Mouse (Mus musculus) bone marrow macrophage, adult 2 months (primary cell): ENCODE data around the gene Fut11.

Experiments
- CTCF ChIP-seq: IDR thresholded peaks from 2 replicates; pipeline ENCODE4 v1.5.1; 2012; ENCODE audit warnings: low read depth, mild to moderate bottlenecking, low read length, moderate library complexity
- POLR2A ChIP-seq: IDR thresholded peaks from 2 replicates; pipeline ENCODE4 v1.6.1; 2012; ENCODE audit warnings: mild to moderate bottlenecking, low read depth, low read length, borderline replicate concordance

GRCm38 (mm10) chr14:20682498-20682897, 12.3 kb upstream of the Fut11 start:
- TF ChIP-seq CTCF (no peak), POLR2A (no peak)
